Mouse (Mus musculus) cerebellum, adult 11 months (tissue): Measurements from ENCODE around the gene Zfp444.
"Not testable (repeated sequence)": the region's sequence is repeated elsewhere in the genome, so short reads cannot be mapped to it uniquely, and the experiment has no call there.

ENCODE experiments used
- DNase-seq: peaks from one replicate; pipeline ENCODE4 v3.0.0; 2022

The Zfp444 gene

GRCm38 (mm10) chr7:6221978-6222377, 50.0 kb downstream of the Zfp444 start, which contains the start of gene Zscan5b:
Zscan5b (plus strand) TSS chr7:6222278.
- DNase-seq, result no peak

GRCm38 (mm10) chr7:6228491-6228890, 56.5 kb downstream of the Zfp444 start:
- not testable (repeated sequence) for DNase-seq

DNA sequence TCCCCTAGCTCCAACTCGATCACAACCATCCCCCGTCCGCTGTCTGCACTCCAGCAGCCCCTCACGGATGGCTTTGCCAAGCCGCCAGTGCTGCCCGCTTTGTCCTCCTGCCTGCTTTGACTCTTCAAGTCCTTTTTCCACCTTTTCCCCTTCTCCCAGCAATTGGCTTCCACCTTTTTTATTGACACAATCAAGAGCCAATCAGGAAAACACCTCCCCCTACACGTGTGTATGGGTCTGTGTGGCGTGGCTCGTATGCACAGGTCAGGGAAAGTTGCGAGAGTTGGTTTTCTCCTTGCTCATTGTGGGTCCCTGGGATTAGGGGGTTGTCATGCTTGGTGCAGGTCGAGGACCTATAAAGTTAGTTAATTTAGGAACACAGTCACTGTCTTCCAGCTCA, 67.8 kb downstream of the Zfp444 start:
- no peak for DNase-seq

GRCm38 (mm10) chr7:6240841-6241425, 68.9 kb downstream of the Zfp444 start:
- peak; percentile 33 for DNase-seq
